Mouse (Mus musculus) kidney, adult 2 months (tissue): ENCODE measurements around the gene Orc5. TPM values are rescaled to one million over a fixed set of nuclear protein-coding genes. Genes with fewer than 3 reads are reported as not detected.

Source experiments
- DNase-seq: peaks from one replicate; pipeline ENCODE4 v3.0.0; 2021
- H3K27ac ChIP-seq: fragments of 200-500 bp; 2 replicates; pipeline ENCODE4 v1.5.1; 2012; ENCODE audit warnings: low read depth, low read length, control low read depth, inconsistent platforms; ENCODE audit not compliant: insufficient read depth
- H3K27me3 ChIP-seq: fragments of 200-500 bp; replicated peaks from 2 replicates; pipeline ENCODE4 v1.6.1; 2012; ENCODE audit warnings: mild to moderate bottlenecking, moderate library complexity, low read length, inconsistent platforms; ENCODE audit not compliant: control insufficient read depth, insufficient read depth
- H3K36me3 ChIP-seq: fragments of 200-500 bp; 2 replicates; pipeline ENCODE4 v1.6.1; 2012; ENCODE audit warnings: mild to moderate bottlenecking, moderate library complexity, low read length, inconsistent platforms; ENCODE audit not compliant: control insufficient read depth, insufficient read depth
- H3K4me1 ChIP-seq: fragments of 200-500 bp; 2 replicates; pipeline ENCODE4 v1.6.1; 2011; ENCODE audit warnings: low read length; ENCODE audit not compliant: control insufficient read depth, insufficient read depth
- H3K4me3 ChIP-seq: fragments of 200-500 bp; 2 replicates; pipeline ENCODE4 v1.5.1; 2011; ENCODE audit warnings: mild to moderate bottlenecking, low read depth, low read length, control low read depth; ENCODE audit not compliant: insufficient read depth
- CTCF ChIP-seq: fragments of 200-500 bp; conservative IDR thresholded peaks from 2 replicates; pipeline ENCODE4 v1.5.1; 2011; ENCODE audit warnings: low read depth, mild to moderate bottlenecking, control low read depth, low read length, moderate library complexity, mixed read lengths; ENCODE audit not compliant: insufficient read depth, insufficient read length
- POLR2A ChIP-seq: fragments of 200-500 bp; IDR thresholded peaks from one replicate; pipeline ENCODE4 v1.6.1; 2011; ENCODE audit warnings: low read depth, low read length, control low read depth
- WGBS: fragments of 180-500 bp; shearing (Covaris S2); methylation state at CpG from one replicate; pipeline ENCODE4 v1.1.7; 2018; 5-methylcytosine and 5-hydroxymethylcytosine counted together
- polyA plus RNA-seq: library from polyadenylated mRNA; depleted of rRNA; stranded (reverse); fragments of >200 nt; gene quantifications from 2 replicates; pipeline ENCODE4 v1.2.3, GENCODE M21; 2012

The Orc5 gene
- polyA plus RNA-seq, 1 experiment, result 4.2 TPM

DNA sequence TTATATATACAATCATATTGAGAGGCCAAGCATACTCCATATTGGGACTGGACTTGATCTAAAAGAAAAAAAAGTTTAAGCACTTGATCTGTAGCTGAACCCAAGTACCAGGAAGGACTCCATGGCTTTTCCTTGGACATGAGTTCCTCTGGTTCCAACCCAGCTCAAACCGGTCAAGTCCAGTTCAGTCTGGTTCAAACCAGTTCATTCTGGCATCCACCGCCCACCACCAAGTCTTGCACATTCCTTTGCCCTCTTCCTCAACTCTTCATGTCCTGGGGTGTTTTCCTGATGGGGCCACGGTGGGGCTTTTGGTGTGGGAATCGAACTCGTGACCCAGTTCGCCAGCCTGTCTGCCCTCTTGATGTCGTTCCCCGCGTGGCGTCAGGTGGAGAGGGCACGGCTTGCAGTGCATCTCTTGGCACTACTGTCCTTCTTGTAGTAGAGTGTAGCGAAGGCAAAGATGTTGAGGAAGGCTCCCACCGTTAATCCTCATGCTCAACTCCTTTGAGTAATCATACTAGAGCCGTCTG lies 2.1 kb upstream of the Orc5 start:
- H3K4me1 ChIP-seq, result peaks cover 3% of the 10 kb centered on the region; the same call in 1 of the 2 replicates
- H3K36me3 ChIP-seq, result no peaks in the 10 kb centered on the region
- DNase-seq, result no peak
- no peak overlapping the region for H3K27ac ChIP-seq
- H3K4me3 ChIP-seq, result no peak overlapping the region
- 95% methylated on average over 14 of the region's 14 CpGs for WGBS
- H3K27me3 ChIP-seq, result no peaks in the 10 kb centered on the region
- no peak for TF ChIP-seq CTCF
- TF ChIP-seq POLR2A, result no peak

DNA sequence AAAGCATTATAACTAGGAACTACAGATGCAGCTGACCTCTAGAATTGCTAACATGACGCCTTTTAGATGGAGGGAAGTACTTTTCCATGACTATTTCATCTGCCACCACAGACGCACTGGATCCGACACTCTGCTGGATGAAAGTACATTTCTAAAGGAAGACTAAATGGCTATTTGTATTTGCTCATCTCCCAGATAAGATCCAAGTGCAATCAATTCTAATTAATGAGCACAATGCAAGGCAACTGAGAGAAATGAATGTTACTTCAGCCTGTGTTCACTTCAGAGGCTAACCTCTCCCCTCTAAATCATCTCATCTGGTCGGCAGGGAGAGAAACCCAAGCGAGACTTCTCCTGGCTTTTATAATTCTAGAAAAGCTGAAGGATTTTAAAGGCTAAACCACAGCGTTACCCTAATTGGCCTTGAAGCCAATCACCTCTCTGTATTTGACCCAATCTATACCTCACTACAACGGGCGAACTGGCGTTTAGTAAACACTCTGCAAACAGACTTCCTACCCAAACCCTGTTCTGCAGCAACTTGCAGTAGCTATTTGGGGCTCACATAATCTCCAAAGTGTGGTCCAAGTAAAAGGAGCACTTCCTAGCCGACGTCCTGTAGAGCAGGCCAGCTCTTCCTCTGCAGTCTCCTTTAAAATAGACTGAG lies 730 bp downstream of the Orc5 start:
- 4% methylated on average over 11 of the region's 11 CpGs for WGBS
- Histone ChIP-seq H3K27ac (peak overlapping the region; percentile 61; the same call in 1 of the 2 replicates), H3K4me1 (peaks cover 3% of the 10 kb centered on the region; the same call in 1 of the 2 replicates), H3K27me3 (no peaks in the 10 kb centered on the region), H3K36me3 (peaks cover 5% of the 10 kb centered on the region), H3K4me3 (peak overlapping the region; percentile 80)
- DNase-seq, result peak; percentile 7
- TF ChIP-seq CTCF (no peak), POLR2A (no peak)

DNA sequence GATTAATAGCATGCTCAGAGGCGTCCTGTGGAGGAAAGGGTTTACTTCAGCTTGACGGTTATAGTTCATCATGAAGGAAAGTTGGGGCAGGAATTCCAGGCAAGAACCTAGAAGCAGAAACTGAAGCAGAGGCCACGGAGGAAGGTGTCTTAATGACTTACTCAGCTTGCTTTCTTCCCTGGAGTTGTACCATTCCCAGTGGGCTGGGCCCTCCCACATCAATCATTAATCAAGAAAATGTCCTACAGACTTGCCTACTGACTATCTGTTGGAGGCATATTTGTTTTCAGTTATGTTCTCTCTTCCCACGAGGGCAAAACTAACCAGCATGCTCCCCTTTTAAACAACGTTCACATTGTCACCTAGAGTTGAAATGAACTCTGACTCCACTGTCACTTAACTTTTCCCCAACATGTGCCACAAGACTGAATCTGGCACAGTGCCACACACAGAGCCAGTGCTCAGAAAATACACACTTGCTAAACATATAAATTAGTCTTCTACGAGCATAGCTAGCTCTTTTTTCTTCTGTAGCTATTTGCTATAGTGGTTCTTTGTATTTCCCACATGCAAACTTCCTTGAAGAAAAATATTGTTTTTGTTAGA lies 1.6 kb downstream of the Orc5 start:
- WGBS, result 27% methylated on average over 6 of the region's 6 CpGs
- H3K4me3 ChIP-seq, result no peak overlapping the region
- H3K36me3 ChIP-seq, result peaks cover 8% of the 10 kb centered on the region
- no peaks in the 10 kb centered on the region for H3K27me3 ChIP-seq
- H3K4me1 ChIP-seq, result peaks cover 3% of the 10 kb centered on the region; the same call in 1 of the 2 replicates
- TF ChIP-seq POLR2A, result no peak
- TF ChIP-seq CTCF, result no peak
- no peak overlapping the region for H3K27ac ChIP-seq
- DNase-seq, result peak; percentile 70

DNA sequence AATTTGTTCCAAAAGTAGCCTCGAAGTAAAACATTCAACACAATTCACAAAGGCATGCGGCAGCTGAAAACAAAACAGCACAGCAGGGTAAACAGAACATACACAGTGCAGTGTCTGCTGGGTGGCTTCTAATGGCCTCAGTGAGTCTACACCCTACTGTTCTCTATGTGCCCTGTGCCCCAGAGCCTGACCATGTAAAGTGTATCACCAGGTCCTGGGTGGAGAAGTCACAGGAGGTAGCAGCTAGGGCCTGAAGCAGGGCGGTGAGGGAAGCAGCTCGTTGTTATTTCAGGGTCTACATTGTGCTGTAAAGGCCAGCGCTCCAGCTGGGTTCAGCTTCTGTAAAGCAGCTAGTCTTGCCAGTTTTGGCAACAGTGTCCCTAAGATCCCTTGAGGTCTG lies 3.7 kb downstream of the Orc5 start:
- Histone ChIP-seq H3K27me3 (no peaks in the 10 kb centered on the region), H3K4me3 (no peak overlapping the region), H3K4me1 (peaks cover 3% of the 10 kb centered on the region; the same call in 1 of the 2 replicates), H3K27ac (no peak overlapping the region), H3K36me3 (peaks cover 8% of the 10 kb centered on the region)
- no peak for DNase-seq
- TF ChIP-seq CTCF (no peak), POLR2A (no peak)
- 79% methylated on average over 5 of the region's 5 CpGs for WGBS

DNA sequence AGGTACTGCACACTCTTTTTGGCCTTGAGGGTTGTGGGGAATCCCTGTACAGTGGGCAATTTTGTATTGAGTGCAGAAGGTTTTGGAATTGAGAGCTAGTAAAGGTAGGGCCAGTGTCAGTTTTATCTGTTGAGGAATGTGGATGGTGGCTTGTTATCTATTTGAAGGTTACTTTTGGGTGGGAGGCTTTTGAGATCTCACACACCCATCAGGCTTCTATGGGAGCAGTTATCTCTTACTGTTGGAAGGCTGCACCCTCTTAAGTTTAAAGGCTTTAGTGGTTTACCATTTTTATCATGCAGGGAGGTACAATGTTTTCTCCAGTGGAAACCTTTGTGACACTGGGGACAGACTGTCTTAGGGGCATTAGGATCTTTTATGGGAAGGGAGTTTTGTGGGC lies 4.9 kb downstream of the Orc5 start:
- Histone ChIP-seq H3K27ac (no peak overlapping the region), H3K4me1 (peaks cover 3% of the 10 kb centered on the region; the same call in 1 of the 2 replicates), H3K36me3 (peaks cover 10% of the 10 kb centered on the region), H3K4me3 (no peak overlapping the region), H3K27me3 (no peaks in the 10 kb centered on the region)
- TF ChIP-seq POLR2A (no peak), CTCF (no peak)
- no peak for DNase-seq

DNA sequence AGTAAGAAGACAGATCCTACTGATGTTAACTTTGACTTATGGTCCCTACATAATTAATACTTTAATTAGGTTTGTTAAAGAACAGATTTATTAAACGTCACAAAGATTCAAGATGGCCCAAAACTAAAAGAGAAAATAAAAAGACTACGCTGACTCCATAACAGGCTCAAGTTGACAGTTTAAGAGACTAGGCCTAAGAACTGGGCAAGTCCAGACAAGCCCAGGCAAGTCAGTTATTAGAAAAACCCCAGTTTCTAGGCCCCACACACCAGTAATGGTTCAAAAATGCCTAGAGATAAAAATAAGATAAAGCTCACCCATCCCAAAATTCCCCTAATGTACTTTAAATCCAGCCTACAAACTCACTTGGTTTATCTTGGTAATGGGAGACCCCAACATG lies 7.6 kb downstream of the Orc5 start:
- Histone ChIP-seq H3K36me3 (peaks cover 10% of the 10 kb centered on the region), H3K4me3 (no peak overlapping the region), H3K4me1 (no peaks in the 10 kb centered on the region), H3K27me3 (no peaks in the 10 kb centered on the region), H3K27ac (no peak overlapping the region)
- TF ChIP-seq CTCF (no peak), POLR2A (no peak)
- no peak for DNase-seq
- 94% methylated on average over 2 of the region's 2 CpGs for WGBS

DNA sequence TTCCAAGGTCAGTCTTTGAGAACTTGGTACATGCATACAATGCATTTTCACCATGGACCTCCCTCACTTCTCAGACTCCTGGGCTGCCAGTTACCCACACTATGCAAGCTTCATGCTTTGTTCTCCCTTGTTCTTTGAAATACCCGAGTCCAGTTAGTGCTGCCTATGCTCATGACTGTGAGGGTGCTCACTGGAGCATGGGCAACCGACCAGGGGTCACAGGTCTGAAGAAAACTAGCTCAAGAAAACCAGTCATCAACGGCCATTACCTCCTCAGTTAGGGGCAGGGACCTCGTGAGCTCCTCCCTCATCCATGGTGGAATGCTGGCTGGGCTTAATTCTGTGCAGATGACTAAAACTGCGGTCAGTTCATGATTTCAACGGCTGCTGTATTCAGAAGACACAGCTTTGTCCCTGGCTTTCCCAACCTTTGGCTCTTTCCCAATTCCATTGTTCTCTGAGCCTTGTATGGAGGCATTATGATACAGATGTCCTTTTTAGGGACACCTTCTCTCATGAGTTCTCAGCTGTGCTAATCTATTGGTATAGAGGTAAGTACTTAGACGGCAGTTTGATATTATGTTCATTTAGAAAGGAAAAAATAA lies 11.1 kb downstream of the Orc5 start:
- no peak overlapping the region for H3K4me3 ChIP-seq
- 61% methylated on average over 7 of the region's 7 CpGs for WGBS
- peaks cover 3% of the 10 kb centered on the region for H3K36me3 ChIP-seq
- H3K27ac ChIP-seq, result no peak overlapping the region
- peak; percentile 66 for DNase-seq
- H3K4me1 ChIP-seq, result no peaks in the 10 kb centered on the region
- no peaks in the 10 kb centered on the region for H3K27me3 ChIP-seq
- TF ChIP-seq POLR2A (no peak), CTCF (no peak)
